In genomic region chr1:23324226-23324625, GRCm38 (mm10) we compare ENCODE assay signal across 10 mouse cellular contexts.
DNase-seq lines count a peak whose midpoint lies in the region; ATAC-seq and TF ChIP-seq lines count a peak whose summit lies in the region.
"Had no signal": no experiment of that assay in that cellular context is flagged by ENCODE, and none has a peak within 500 bp of the region (broad histone marks: within the 10 kb centered on the region; RNA-seq: fewer than 3 reads in every experiment).

No protein-coding gene starts in this region.

- no peaks in the 10 kb centered on the region for H3K9me3 ChIP-seq in midbrain, postnatal 0 days (ENCODE audit: low read length)
- H3K9me3 ChIP-seq in midbrain, embryonic 16.5 days (replicated peaks; ENCODE audit: control insufficient read depth, low read length, poor library complexity, severe bottlenecking): no peaks in the 10 kb centered on the region

- no peaks in the 10 kb centered on the region for H3K27me3 ChIP-seq in midbrain, postnatal 0 days (ENCODE audit: insufficient read depth, low read length)
- H3K27me3 ChIP-seq in midbrain, embryonic 16.5 days (ENCODE audit: control insufficient read depth, insufficient read depth, low read depth, low read length): no peaks in the 10 kb centered on the region
- no peaks in the 10 kb centered on the region for H3K27me3 ChIP-seq in splenic B cell, adult 2 months (ENCODE audit: control insufficient read depth, insufficient read depth, low read length, poor library complexity, severe bottlenecking)

- no peak for ATAC-seq in midbrain, postnatal 0 days (ENCODE audit: low FRiP score)
- ATAC-seq in midbrain, embryonic 16.5 days: no peak
- no peak for ATAC-seq in activated CD4-positive, CD25-positive, alpha-beta regulatory T cell, adult 4 months

- H3K4me1 ChIP-seq in midbrain, postnatal 0 days (ENCODE audit: insufficient read depth, low read length): peaks cover 5% of the 10 kb centered on the region; the same call in 1 of the 2 replicates
- peaks cover 7% of the 10 kb centered on the region for H3K4me1 ChIP-seq in midbrain, embryonic 16.5 days (ENCODE audit: control insufficient read depth, insufficient read depth, low read length)

- H3K4me2 ChIP-seq in midbrain, postnatal 0 days (ENCODE audit: low read depth, low read length, poor library complexity, severe bottlenecking): no peak overlapping the region
- H3K4me2 ChIP-seq in midbrain, embryonic 16.5 days (ENCODE audit: low read length): no peak overlapping the region

- DNase-seq in heart, postnatal 10 days: peak; percentile 19 to 53
- no peak for DNase-seq in heart, postnatal 4 days
- peak; percentile 84 for DNase-seq in midbrain, postnatal 0 days (ENCODE audit: low spot score)
- DNase-seq in embryo, embryonic 10.5 days (ENCODE audit: low spot score): peak; percentile 79
- peak; percentile 45 for DNase-seq in splenic B cell, adult 2 months (ENCODE audit: low read depth, low spot score)
- no peak for DNase-seq in urinary bladder, postnatal 25 days (ENCODE audit: low spot score)
- DNase-seq: cerebellum, adult 11 months had no signal

- 11% methylated on average over 5 of the region's 5 CpGs for WGBS in midbrain, postnatal 0 days
- WGBS in midbrain, embryonic 16.5 days: 14% methylated on average over 5 of the region's 5 CpGs

- no peaks in the 10 kb centered on the region for H3K36me3 ChIP-seq in midbrain, postnatal 0 days (ENCODE audit: insufficient read depth, low read length)
- no peaks in the 10 kb centered on the region for H3K36me3 ChIP-seq in midbrain, embryonic 16.5 days (ENCODE audit: control insufficient read depth, insufficient read depth, low read length)
- H3K36me3 ChIP-seq in splenic B cell, adult 2 months (ENCODE audit: control insufficient read depth, insufficient read depth, low read length, poor library complexity, severe bottlenecking): no peaks in the 10 kb centered on the region

- no peak overlapping the region for H3K4me3 ChIP-seq in midbrain, postnatal 0 days (ENCODE audit: low read depth, low read length)
- no peak overlapping the region for H3K4me3 ChIP-seq in midbrain, embryonic 16.5 days (ENCODE audit: low read depth, low read length)

- H3K9ac ChIP-seq in midbrain, postnatal 0 days (replicated peaks; ENCODE audit: low read length, poor library complexity, severe bottlenecking): no peak overlapping the region
- H3K9ac ChIP-seq in midbrain, embryonic 16.5 days (ENCODE audit: low read depth, low read length): no peak overlapping the region

- TF ChIP-seq CTCF in midbrain, postnatal 0 days (IDR thresholded peaks at IDR 0.05): peak; percentile 76

- H3K27ac ChIP-seq in midbrain, postnatal 0 days (ENCODE audit: low read depth, low read length): no peak overlapping the region
- no peak overlapping the region for H3K27ac ChIP-seq in midbrain, embryonic 16.5 days (ENCODE audit: low read length)
- H3K27ac ChIP-seq: macrophage had no signal

- intact Hi-C loops in heart, postnatal 10 days (cut with DNase I): loop anchor here (2.0 to 10.0 kb wide), 4 partner anchors 61 to 471 kb away; partner anchors contain the start of gene B3gat2

Comparison
In these comparisons a context has a peak if more than half of its experiments do, and no peak if none do; other contexts are left out.
1. DNase-seq: peak in heart, postnatal 10 days (2 of 2), midbrain, postnatal 0 days (single experiment), embryo, embryonic 10.5 days (single experiment) and splenic B cell, adult 2 months (single experiment); none in heart, postnatal 4 days (single experiment) and urinary bladder, postnatal 25 days (single experiment).